Mouse (Mus musculus) forebrain, embryonic 13.5 days (tissue): ENCODE measurements around the gene Lysmd1. TPM values are rescaled to one million over a fixed set of nuclear protein-coding genes. Genes with fewer than 3 reads are reported as not detected.
"Not testable (repeated sequence)": the region's sequence is repeated elsewhere in the genome, so short reads cannot be mapped to it uniquely, and the experiment has no call there.

Experiments
- ATAC-seq: fragments of 200-750 bp; cut with Nextera tagmentation; 2 replicates; pipeline ENCODE4 v1.8.0; 2017
- H3K27ac ChIP-seq: fragments of 300-500 bp; sonication (generic); 2 replicates; pipeline ENCODE4 v1.5.1; 2015; ENCODE audit warnings: inconsistent platforms, mild to moderate bottlenecking, moderate library complexity
- H3K27me3 ChIP-seq: fragments of 300-500 bp; sonication (generic); 2 replicates; pipeline ENCODE4 v1.6.1; 2015; ENCODE audit warnings: mild to moderate bottlenecking, inconsistent platforms
- H3K36me3 ChIP-seq: fragments of 300-500 bp; sonication (generic); 2 replicates; pipeline ENCODE4 v1.6.1; 2015; ENCODE audit warnings: mild to moderate bottlenecking, inconsistent platforms; ENCODE audit not compliant: poor library complexity, severe bottlenecking
- H3K4me1 ChIP-seq: fragments of 300-500 bp; sonication (generic); 2 replicates; pipeline ENCODE4 v1.6.1; 2015; ENCODE audit warnings: inconsistent platforms
- H3K4me2 ChIP-seq: fragments of 300-500 bp; sonication (generic); 2 replicates; pipeline ENCODE4 v1.6.1; 2015; ENCODE audit warnings: inconsistent platforms, mild to moderate bottlenecking, moderate library complexity
- H3K4me3 ChIP-seq: fragments of 300-500 bp; sonication (generic); 2 replicates; pipeline ENCODE4 v1.5.1; 2015; ENCODE audit warnings: mild to moderate bottlenecking, inconsistent platforms
- H3K9ac ChIP-seq: fragments of 300-500 bp; sonication (generic); 2 replicates; pipeline ENCODE4 v1.6.1; 2015; ENCODE audit warnings: mild to moderate bottlenecking, inconsistent platforms
- H3K9me3 ChIP-seq: fragments of 300-500 bp; sonication (generic); replicated peaks from 2 replicates; pipeline ENCODE4 v1.6.1; 2016; ENCODE audit warnings: inconsistent platforms
- WGBS: fragments of 180-500 bp; shearing (Covaris S2); methylation state at CpG from one replicate; pipeline ENCODE4 v1.1.7; 2015; 5-methylcytosine and 5-hydroxymethylcytosine counted together
- polyA plus RNA-seq: library from polyadenylated mRNA; unstranded; fragments of >200 nt; fragmentation: Nextera tagmentation; extraction: Ambion mirVana; gene quantifications from 2 replicates; pipeline ENCODE4 v1.2.1, GENCODE M21; 2015

Gene Lysmd1
- polyA plus RNA-seq: 29.6 and 30.8 TPM in 2 replicates

GRCm38 (mm10) chr3:95133680-95134101 lies at the start of gene Lysmd1, which contains the start of gene Scnm1:
Lysmd1 (plus strand) TSS chr3:95134088.
Scnm1 (minus strand) TSS chr3:95134011.
- ATAC-seq: peak; percentile 95
- H3K27ac ChIP-seq: peak within 1 kb of the TSS; percentile 69

GRCm38 (mm10) chr3:95088071-95088470 lies 45.8 kb upstream of the Lysmd1 start:
- H3K9me3 ChIP-seq: no peaks in the 10 kb centered on the region
- no peak for ATAC-seq
- no peak overlapping the region for H3K4me3 ChIP-seq
- H3K27me3 ChIP-seq: no peaks in the 10 kb centered on the region
- 96% methylated on average over 1 of the region's 1 CpGs for WGBS
- no peaks in the 10 kb centered on the region for H3K4me1 ChIP-seq
- no peak overlapping the region for H3K4me2 ChIP-seq
- H3K27ac ChIP-seq: no peak overlapping the region
- H3K36me3 ChIP-seq: peaks cover 6% of the 10 kb centered on the region; the same call in 1 of the 2 replicates
- no peak overlapping the region for H3K9ac ChIP-seq

More at GRCm38 (mm10) chr3:95133680-95134101, at the start of gene Lysmd1, which contains the start of gene Scnm1:
- Histone ChIP-seq H3K9me3 (no peaks in the 10 kb centered on the region), H3K4me2 (peak within 1 kb of the TSS; percentile 89), H3K9ac (peak within 1 kb of the TSS; percentile 83), H3K36me3 (peaks cover 31% of the 10 kb centered on the region), H3K4me3 (peak within 1 kb of the TSS; percentile 72), H3K4me1 (peaks cover 24% of the 10 kb centered on the region), H3K27me3 (no peaks in the 10 kb centered on the region)
- WGBS: under 1% methylated on average over 20 of the region's 20 CpGs

- no peak for ATAC-seq
- Histone ChIP-seq H3K9ac (no peak overlapping the region), H3K9me3 (no peaks in the 10 kb centered on the region), H3K36me3 (peaks cover 24% of the 10 kb centered on the region), H3K27ac (no peak overlapping the region), H3K4me3 (no peak overlapping the region), H3K4me1 (peaks cover 20% of the 10 kb centered on the region), H3K27me3 (no peaks in the 10 kb centered on the region), H3K4me2 (no peak overlapping the region)
- WGBS: 4% methylated on average over 2 of the region's 2 CpGs
Measured at GRCm38 (mm10) chr3:95100854-95101253, 33.0 kb upstream of the Lysmd1 start.

GRCm38 (mm10) chr3:95105121-95105520 lies 28.8 kb upstream of the Lysmd1 start:
- 83% methylated on average over 4 of the region's 4 CpGs for WGBS
- no peak overlapping the region for H3K27ac ChIP-seq
- H3K4me3 ChIP-seq: peak overlapping the region; percentile 100
- H3K9ac ChIP-seq: peak overlapping the region; percentile 94
- ATAC-seq: no peak
- H3K27me3 ChIP-seq: no peaks in the 10 kb centered on the region
- H3K4me1 ChIP-seq: peaks cover 20% of the 10 kb centered on the region
- peak overlapping the region; percentile 85 for H3K4me2 ChIP-seq
- no peaks in the 10 kb centered on the region for H3K9me3 ChIP-seq
- 0 out of 2 replicates have a peak, but pooled peaks cover 11% of the 10 kb centered on the region for H3K36me3 ChIP-seq

GRCm38 (mm10) chr3:95105586-95106337 lies 28.1 kb upstream of the Lysmd1 start:
- Histone ChIP-seq H3K27me3 (no peaks in the 10 kb centered on the region), H3K9me3 (no peaks in the 10 kb centered on the region), H3K4me3 (peak overlapping the region; percentile 100), H3K9ac (peak overlapping the region; percentile 94), H3K36me3 (0 out of 2 replicates have a peak, but pooled peaks cover 11% of the 10 kb centered on the region), H3K27ac (peak overlapping the region; percentile 82), H3K4me1 (peaks cover 20% of the 10 kb centered on the region), H3K4me2 (peak overlapping the region; percentile 85)
- ATAC-seq: no peak
- under 1% methylated on average over 16 of the region's 16 CpGs for WGBS

- Histone ChIP-seq H3K9me3 (no peaks in the 10 kb centered on the region), H3K4me1 (peaks cover 17% of the 10 kb centered on the region), H3K36me3 (0 out of 2 replicates have a peak, but pooled peaks cover 7% of the 10 kb centered on the region), H3K9ac (peak within 1 kb of the TSS; percentile 94), H3K4me2 (peak within 1 kb of the TSS; percentile 85), H3K27me3 (no peaks in the 10 kb centered on the region), H3K27ac (peak within 1 kb of the TSS; percentile 82), H3K4me3 (peak within 1 kb of the TSS; percentile 100)
- peak; percentile 92 for ATAC-seq
- under 1% methylated on average over 51 of the region's 51 CpGs for WGBS
Measured at GRCm38 (mm10) chr3:95106338-95107117, 27.4 kb upstream of the Lysmd1 start, which contains the start of gene Pip5k1a. Pip5k1a (minus strand) TSS chr3:95106930.

- ATAC-seq, H3K36me3 ChIP-seq, H3K27me3 ChIP-seq, H3K9ac ChIP-seq, H3K27ac ChIP-seq, H3K9me3 ChIP-seq: not testable (repeated sequence)
- peak overlapping the region; percentile 100 for H3K4me3 ChIP-seq
- H3K4me2 ChIP-seq: peak overlapping the region; percentile 63
- H3K4me1 ChIP-seq: peaks cover 17% of the 10 kb centered on the region
Measured at GRCm38 (mm10) chr3:95107308-95107707, 26.6 kb upstream of the Lysmd1 start.

GRCm38 (mm10) chr3:95107898-95108297 lies 26.0 kb upstream of the Lysmd1 start:
- no peak overlapping the region for H3K4me2 ChIP-seq
- 0 out of 2 replicates have a peak, but pooled peaks cover 4% of the 10 kb centered on the region for H3K36me3 ChIP-seq
- H3K9me3 ChIP-seq: no peaks in the 10 kb centered on the region
- no peak for ATAC-seq
- WGBS: 70% methylated on average over 2 of the region's 2 CpGs
- no peak overlapping the region for H3K27ac ChIP-seq
- H3K4me1 ChIP-seq: peaks cover 21% of the 10 kb centered on the region
- no peak overlapping the region for H3K9ac ChIP-seq
- H3K4me3 ChIP-seq: no peak overlapping the region
- H3K27me3 ChIP-seq: no peaks in the 10 kb centered on the region

GRCm38 (mm10) chr3:95110911-95111726 lies 22.8 kb upstream of the Lysmd1 start, which contains the start of gene Vps72:
Vps72 (plus strand) TSS chr3:95111022.
- H3K9ac ChIP-seq: peak within 1 kb of the TSS; percentile 84
- H3K36me3 ChIP-seq: peaks cover 17% of the 10 kb centered on the region
- ATAC-seq: peak; percentile 73
- peaks cover 9% of the 10 kb centered on the region for H3K4me1 ChIP-seq
- H3K4me2 ChIP-seq: peak within 1 kb of the TSS; percentile 55
- WGBS: under 1% methylated on average over 54 of the region's 54 CpGs
- peak within 1 kb of the TSS; percentile 79 for H3K4me3 ChIP-seq
- H3K9me3 ChIP-seq: no peaks in the 10 kb centered on the region
- H3K27me3 ChIP-seq: no peaks in the 10 kb centered on the region
- H3K27ac ChIP-seq: peak within 1 kb of the TSS; percentile 98

- H3K36me3 ChIP-seq: peaks cover 27% of the 10 kb centered on the region
- WGBS: 100% methylated on average over 1 of the region's 1 CpGs
- peak overlapping the region; percentile 55 for H3K4me2 ChIP-seq
- H3K27me3 ChIP-seq: no peaks in the 10 kb centered on the region
- peaks cover 9% of the 10 kb centered on the region for H3K4me1 ChIP-seq
- H3K9ac ChIP-seq: peak overlapping the region; percentile 44; the same call in 1 of the 2 replicates
- peak overlapping the region; percentile 79 for H3K4me3 ChIP-seq
- H3K9me3 ChIP-seq: no peaks in the 10 kb centered on the region
- ATAC-seq: no peak
- H3K27ac ChIP-seq: no peak overlapping the region
Measured at GRCm38 (mm10) chr3:95112760-95113159, 21.1 kb upstream of the Lysmd1 start.

- no peaks in the 10 kb centered on the region for H3K9me3 ChIP-seq
- peaks cover 77% of the 10 kb centered on the region for H3K36me3 ChIP-seq
Measured at GRCm38 (mm10) chr3:95117751-95118150, 16.1 kb upstream of the Lysmd1 start.

More at GRCm38 (mm10) chr3:95117751-95118150, 16.1 kb upstream of the Lysmd1 start:
- no peak for ATAC-seq
- Histone ChIP-seq H3K27ac (no peak overlapping the region), H3K4me2 (no peak overlapping the region), H3K27me3 (no peaks in the 10 kb centered on the region), H3K9ac (no peak overlapping the region), H3K4me3 (no peak overlapping the region), H3K4me1 (no peaks in the 10 kb centered on the region; the same call in 1 of the 2 replicates)
- 99% methylated on average over 2 of the region's 2 CpGs for WGBS
